Mouse (Mus musculus) heart, embryonic 14.5 days (tissue): ENCODE measurements around the gene Mlst8. TPM values are rescaled to one million over a fixed set of nuclear protein-coding genes. Genes with fewer than 3 reads are reported as not detected.
"Not testable (repeated sequence)": the region's sequence is repeated elsewhere in the genome, so short reads cannot be mapped to it uniquely, and the experiment has no call there.

Source experiments
- ATAC-seq: fragments of 200-750 bp; cut with Nextera tagmentation; 2 replicates; pipeline ENCODE4 v1.8.0; 2017; ENCODE audit warnings: low read depth, moderate TSS enrichment; ENCODE audit not compliant: insufficient number of reproducible peaks, insufficient read depth, low FRiP score
- H3K27ac ChIP-seq, 2 experiments: fragments of 200-500 bp in 1 of 2; fragments of 300-500 bp in 1 of 2; sonication (generic) in 1 of 2; replicated peaks in 1 of 2; 2 replicates each; pipeline ENCODE4 v1.5.1; 2012 to 2014; ENCODE audit warnings: low read depth in 2 of 2, low read length in 2 of 2, control low read depth in 1 of 2, mild to moderate bottlenecking in 1 of 2, mixed read lengths in 1 of 2; ENCODE audit not compliant: control insufficient read depth in 1 of 2, insufficient read depth in 1 of 2
- H3K27me3 ChIP-seq: fragments of 300-500 bp; sonication (generic); 2 replicates; pipeline ENCODE4 v1.6.1; 2014; ENCODE audit warnings: mild to moderate bottlenecking, low read length, control low read depth; ENCODE audit not compliant: control insufficient read depth, insufficient read depth
- H3K36me3 ChIP-seq: fragments of 300-500 bp; sonication (generic); 2 replicates; pipeline ENCODE4 v1.6.1; 2014; ENCODE audit warnings: mild to moderate bottlenecking, control low read depth, low read length, mixed read lengths; ENCODE audit not compliant: control insufficient read depth, insufficient read depth
- H3K4me1 ChIP-seq, 2 experiments: fragments of 200-500 bp in 1 of 2; fragments of 300-500 bp in 1 of 2; sonication (generic) in 1 of 2; 2 replicates each; pipeline ENCODE4 v1.6.1; 2012 to 2014; ENCODE audit warnings: low read length in 2 of 2, control low read depth in 1 of 2, mixed read lengths in 1 of 2; ENCODE audit not compliant: control insufficient read depth in 2 of 2, insufficient read depth in 2 of 2
- H3K4me2 ChIP-seq: fragments of 300-500 bp; sonication (generic); 2 replicates; pipeline ENCODE4 v1.6.1; 2014; ENCODE audit warnings: mild to moderate bottlenecking, low read length
- H3K4me3 ChIP-seq, 2 experiments: fragments of 200-500 bp in 1 of 2; fragments of 300-500 bp in 1 of 2; sonication (generic) in 1 of 2; 2 replicates each; pipeline ENCODE4 v1.5.1; 2012 to 2014; ENCODE audit warnings: low read length in 2 of 2, mild to moderate bottlenecking in 2 of 2, control low read depth in 1 of 2, low read depth in 1 of 2, moderate library complexity in 1 of 2; ENCODE audit not compliant: control insufficient read depth in 1 of 2, insufficient read depth in 1 of 2
- H3K9ac ChIP-seq: fragments of 300-500 bp; sonication (generic); 2 replicates; pipeline ENCODE4 v1.6.1; 2014; ENCODE audit warnings: mild to moderate bottlenecking, low read length
- H3K9me3 ChIP-seq: fragments of 300-500 bp; sonication (generic); 2 replicates; pipeline ENCODE4 v1.6.1; 2016; ENCODE audit warnings: low read length, control low read depth; ENCODE audit not compliant: control insufficient read depth
- WGBS: fragments of 180-500 bp; shearing (Covaris S2); extraction: QIAGEN DNeasy Blood & Tissue Kit; methylation state at CpG from one replicate; pipeline ENCODE4 v1.1.7; 2014; 5-methylcytosine and 5-hydroxymethylcytosine counted together
- polyA plus RNA-seq: library from polyadenylated mRNA; unstranded; fragments of >200 nt; fragmentation: Nextera tagmentation; extraction: Ambion mirVana; gene quantifications from 2 replicates; pipeline ENCODE4 v1.2.1, GENCODE M21; 2014

Gene Mlst8
- polyA plus RNA-seq, 1 experiment from 2014 or later, result 17.5 TPM

DNA sequence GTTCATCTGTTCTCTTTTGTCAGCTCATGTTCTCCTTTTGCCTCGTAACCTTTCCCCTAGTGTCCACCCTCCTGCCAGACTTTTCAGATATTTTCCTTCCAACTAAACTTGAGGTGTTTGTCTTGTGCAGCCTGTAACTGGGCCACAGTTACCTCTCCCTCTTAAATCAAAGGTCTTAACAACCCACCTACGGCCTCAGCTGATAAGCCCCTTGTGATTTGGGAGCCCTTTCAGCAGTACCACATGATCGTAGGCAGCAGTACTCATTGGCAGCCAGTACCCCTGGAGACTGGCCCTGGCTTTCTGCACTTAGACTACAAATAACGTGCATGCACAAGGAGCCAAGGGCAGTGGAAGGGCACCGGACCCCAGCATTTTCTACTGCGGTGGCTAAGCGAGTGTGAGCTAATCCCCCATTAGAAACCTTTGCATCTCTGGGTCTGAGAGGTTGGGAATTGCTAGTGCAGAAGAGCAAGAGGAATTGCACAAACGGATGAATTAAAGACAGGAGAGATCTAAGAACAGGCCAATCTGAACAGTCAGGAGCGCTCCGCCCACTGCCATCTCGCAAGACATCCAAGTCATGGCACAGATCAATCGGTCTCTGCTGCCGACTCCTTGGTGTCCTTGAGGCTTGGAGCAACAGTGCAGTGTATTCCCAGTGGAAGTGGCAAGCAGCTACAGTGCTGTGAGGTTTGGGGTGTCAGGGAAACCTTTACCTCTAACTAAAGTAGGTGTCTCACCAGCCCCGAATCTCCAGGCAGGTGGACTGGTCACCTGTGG, 49.5 kb downstream of the Mlst8 start:
- Histone ChIP-seq H3K9me3 (no peaks in the 10 kb centered on the region), H3K4me2 (peak overlapping the region; percentile 49), H3K4me3 (peak overlapping the region; percentile 11 to 18), H3K4me1 (peaks cover 21% of the 10 kb centered on the region in 2 experiments), H3K36me3 (peaks cover 35% of the 10 kb centered on the region), H3K27ac (peak overlapping the region; percentile 91 to 98), H3K9ac (peak overlapping the region; percentile 63), H3K27me3 (no peaks in the 10 kb centered on the region)
- WGBS, result 51% methylated on average over 14 of the region's 14 CpGs
- ATAC-seq, result peak; percentile 31

DNA sequence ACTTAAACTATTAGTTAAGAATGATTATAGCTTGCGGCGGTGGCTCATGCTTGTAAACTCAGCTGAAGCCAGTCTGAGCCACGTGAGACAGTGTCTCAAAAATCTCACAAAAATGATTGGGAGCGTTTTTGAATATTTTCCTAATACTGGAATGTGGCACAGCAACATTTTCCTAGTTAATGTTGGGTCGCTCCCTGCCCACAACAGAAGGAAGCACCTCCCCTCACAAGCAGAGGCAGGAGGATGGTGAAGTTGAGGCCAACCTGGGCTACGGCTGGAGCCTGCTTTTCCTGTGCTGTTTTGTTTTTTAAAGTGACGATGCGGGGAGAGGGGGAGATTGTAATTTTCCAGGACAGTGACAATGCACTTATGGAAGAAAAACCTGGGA, 51.7 kb downstream of the Mlst8 start:
- ATAC-seq, result no peak
- WGBS, result 3% methylated on average over 8 of the region's 8 CpGs

GRCm38 (mm10) chr17:24426471-24427169, 52.3 kb downstream of the Mlst8 start, which contains the start of gene Eci1:
TSS of gene Eci1 (plus strand) at chr17:24426641.
- under 1% methylated on average over 48 of the region's 48 CpGs for WGBS
- peak within 1 kb of the TSS; percentile 94 to 96 for H3K27ac ChIP-seq
- peak; percentile 95 for ATAC-seq
- peak within 1 kb of the TSS; percentile 68 to 79 for H3K4me3 ChIP-seq
- peak within 1 kb of the TSS; percentile 63 for H3K4me2 ChIP-seq
- no peaks in the 10 kb centered on the region for H3K27me3 ChIP-seq
- no peaks in the 10 kb centered on the region for H3K9me3 ChIP-seq
- H3K9ac ChIP-seq, result peak within 1 kb of the TSS; percentile 92
- peaks cover 21% of the 10 kb centered on the region in 2 experiments for H3K4me1 ChIP-seq
- H3K36me3 ChIP-seq, result peaks cover 42% of the 10 kb centered on the region

More for the DNA sequence above, 51.7 kb downstream of the Mlst8 start:
- peak overlapping the region; percentile 92 for H3K9ac ChIP-seq
- no peaks in the 10 kb centered on the region for H3K27me3 ChIP-seq
- H3K36me3 ChIP-seq, result peaks cover 36% of the 10 kb centered on the region
- peak overlapping the region; percentile 63 for H3K4me2 ChIP-seq
- peak overlapping the region; percentile 94 to 96 for H3K27ac ChIP-seq
- H3K9me3 ChIP-seq, result no peaks in the 10 kb centered on the region
- H3K4me1 ChIP-seq, result peaks cover 21% of the 10 kb centered on the region in 2 experiments
- peak overlapping the region; percentile 68 to 79 for H3K4me3 ChIP-seq

DNA sequence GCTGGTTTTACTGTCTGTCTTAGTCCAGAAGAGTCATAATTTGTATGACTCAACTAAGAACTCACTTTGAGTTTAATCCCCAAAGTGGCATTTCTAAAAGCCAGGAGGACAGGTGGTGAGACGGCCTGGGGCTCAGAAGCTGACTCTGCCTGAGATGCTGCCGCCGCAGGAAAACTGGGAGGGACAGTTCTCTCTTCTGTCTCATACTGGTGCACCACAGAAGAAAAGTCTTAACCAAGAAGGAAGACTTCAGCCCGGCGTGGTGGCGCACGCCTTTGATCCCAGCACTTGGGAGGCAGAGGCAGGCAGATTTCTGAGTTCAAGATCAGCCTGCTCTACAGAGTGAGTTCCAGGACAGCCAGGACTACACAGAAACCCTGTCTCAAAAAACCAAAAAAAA, 53.0 kb downstream of the Mlst8 start:
- Histone ChIP-seq H3K9ac (0 out of 2 replicates have a peak overlapping the region, but pooled peaks have one; percentile 92), H3K4me3 (peak overlapping the region in 1 of 2 experiments; percentile 68; a peak in 1 of 4 replicates), H3K36me3 (peaks cover 49% of the 10 kb centered on the region), H3K27ac (peak overlapping the region; percentile 46 to 94; a peak in 3 of 4 replicates), H3K9me3 (no peaks in the 10 kb centered on the region), H3K4me1 (peaks cover 21% of the 10 kb centered on the region in 2 experiments), H3K27me3 (no peaks in the 10 kb centered on the region), H3K4me2 (peak overlapping the region; percentile 63)
- ATAC-seq, result no peak
- WGBS, result 86% methylated on average over 7 of the region's 7 CpGs

DNA sequence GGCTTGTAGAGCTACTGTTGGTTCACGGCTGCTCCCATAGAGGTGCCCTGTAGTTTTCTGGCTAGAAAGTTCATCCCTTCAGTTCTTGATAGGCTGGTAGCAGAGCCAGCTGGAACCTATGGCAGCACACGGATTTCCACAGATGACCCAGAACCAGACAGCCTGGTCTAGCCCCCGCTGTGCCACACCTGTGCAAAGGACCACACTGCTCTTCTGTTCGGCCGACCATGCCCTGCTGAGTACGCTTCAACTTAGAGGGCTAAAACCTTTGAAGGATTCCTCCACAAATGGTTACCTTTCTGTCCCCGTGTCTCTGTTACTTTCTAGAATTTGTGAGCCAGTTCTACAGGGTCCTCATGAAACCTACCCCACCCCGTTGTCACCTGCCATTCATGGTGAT, 53.6 kb downstream of the Mlst8 start:
- ATAC-seq, H3K27me3 ChIP-seq, H3K4me3 ChIP-seq, H3K27ac ChIP-seq, H3K9ac ChIP-seq, H3K4me2 ChIP-seq, H3K9me3 ChIP-seq: not testable (repeated sequence)
- 98% methylated on average over 4 of the region's 8 CpGs for WGBS
- peaks cover 18 to 19% of the 10 kb centered on the region in 2 experiments for H3K4me1 ChIP-seq
- H3K36me3 ChIP-seq, result peaks cover 55% of the 10 kb centered on the region

DNA sequence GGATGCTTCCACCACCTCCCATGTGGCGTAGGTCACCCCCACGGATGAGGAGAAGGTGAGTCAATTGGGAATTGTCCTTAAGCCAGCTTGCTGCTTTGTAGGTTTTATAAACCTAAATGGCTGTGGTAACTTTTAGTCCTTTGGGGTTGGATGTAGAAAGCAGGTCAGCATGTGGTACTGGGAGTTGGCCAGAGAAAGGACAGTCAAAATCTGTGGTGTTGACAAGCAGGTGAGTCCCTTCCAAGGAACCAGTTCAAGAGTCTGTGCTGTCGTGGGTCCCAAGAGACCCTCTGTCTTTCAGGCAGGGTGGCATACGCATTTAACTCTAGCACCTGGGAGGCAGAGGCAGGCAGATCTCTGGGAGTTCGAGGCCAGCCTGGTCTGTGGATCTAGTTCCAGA, 54.4 kb downstream of the Mlst8 start:
- Histone ChIP-seq H3K27me3 (no peaks in the 10 kb centered on the region), H3K9ac (no peak overlapping the region), H3K9me3 (no peaks in the 10 kb centered on the region), H3K4me3 (no peak overlapping the region), H3K36me3 (peaks cover 63% of the 10 kb centered on the region), H3K4me2 (no peak overlapping the region), H3K4me1 (peaks cover 12 to 13% of the 10 kb centered on the region in 2 experiments), H3K27ac (no peak overlapping the region)
- 91% methylated on average over 5 of the region's 5 CpGs for WGBS
- no peak for ATAC-seq
